Mouse (Mus musculus): ENCODE data around the gene Capn2.

- no peak for TF ChIP-seq POLR2A (IDR thresholded peaks at IDR 0.05; ENCODE audit: borderline replicate concordance, control insufficient read depth, low read depth, low read length)
- TF ChIP-seq CTCF (IDR thresholded peaks at IDR 0.05; ENCODE audit: control insufficient read depth, insufficient read depth, low read length): no peak
Measured at GRCm38 (mm10) chr1:182543906-182544305, 26.5 kb upstream of the Capn2 start.

Data from bone marrow, adult 2 months (tissue).